14 mouse cellular contexts compared by ENCODE assay signal in genomic region chr19:55217365-55217764, GRCm38 (mm10). TPM values are rescaled to one million over a fixed set of nuclear protein-coding genes. Genes with fewer than 3 reads are reported as not detected.
DNase-seq lines count a peak whose midpoint lies in the region; ATAC-seq lines count a peak whose summit lies in the region.
"Had no signal": no experiment of that assay in that cellular context is flagged by ENCODE, and none has a peak within 500 bp of the region (broad histone marks: within the 10 kb centered on the region; RNA-seq: fewer than 3 reads in every experiment).

No protein-coding gene starts in this region.

- no peak for ATAC-seq in erythroblast, adult 5-6 weeks (replicated peaks; ENCODE audit: low FRiP score, poor library complexity, severe bottlenecking)
- no peak for ATAC-seq in midbrain, embryonic 11.5 days (ENCODE audit: low FRiP score)
- no peak for ATAC-seq in activated CD4-positive, CD25-positive, alpha-beta regulatory T cell, adult 4 months

- no peaks in the 10 kb centered on the region for H3K4me1 ChIP-seq in midbrain, embryonic 11.5 days (ENCODE audit: control insufficient read depth, insufficient read depth, low read length)

- peak; percentile 70 for DNase-seq in left cerebral cortex, adult 11 months (ENCODE audit: low spot score)
- DNase-seq in left cerebral cortex, postnatal 4 days, result no peak
- peak; percentile 21 to 43 for DNase-seq in frontal cortex, postnatal 25 days (ENCODE audit: low spot score in 2 of 2)
- peak; percentile 18 to 30 for DNase-seq in layer of hippocampus, postnatal 25 days (ENCODE audit: extremely low spot score in 1 of 2, low spot score in 1 of 2)
- peak; percentile 74 to 83 for DNase-seq in right cerebral cortex, adult 2 months (ENCODE audit: low spot score in 2 of 2)
- DNase-seq in midbrain, embryonic 11.5 days (ENCODE audit: low spot score, missing footprints), result no peak
- DNase-seq: gastrocnemius, postnatal 14 days; heart, postnatal 14 days had no signal

- H3K9me3 ChIP-seq in midbrain, embryonic 11.5 days (ENCODE audit: control insufficient read depth, low read length), result no peaks in the 10 kb centered on the region
- H3K9me3 ChIP-seq: embryonic facial prominence, embryonic 13.5 days; midbrain, embryonic 10.5 days; neural tube, embryonic 15.5 days; stomach, embryonic 15.5 days had no signal

- no peak overlapping the region for H3K27ac ChIP-seq in midbrain, embryonic 11.5 days (ENCODE audit: low read depth, low read length)
- H3K27ac ChIP-seq: embryonic facial prominence, embryonic 13.5 days; midbrain, embryonic 10.5 days; neural tube, embryonic 15.5 days; stomach, embryonic 15.5 days had no signal

- H3K4me3 ChIP-seq in midbrain, embryonic 11.5 days (ENCODE audit: low read depth, low read length), result no peak overlapping the region

- H3K4me2 ChIP-seq in midbrain, embryonic 11.5 days, result no peak overlapping the region

- H3K9ac ChIP-seq in midbrain, embryonic 11.5 days (ENCODE audit: low read length), result no peak overlapping the region
- H3K9ac ChIP-seq: stomach, embryonic 15.5 days had no signal

- WGBS in midbrain, embryonic 11.5 days, result 86% methylated on average over 9 of the region's 9 CpGs

- H3K27me3 ChIP-seq in midbrain, embryonic 11.5 days (ENCODE audit: control insufficient read depth, insufficient read depth, low read length), result no peaks in the 10 kb centered on the region
- H3K27me3 ChIP-seq: embryonic facial prominence, embryonic 13.5 days; neural tube, embryonic 15.5 days; stomach, embryonic 15.5 days had no signal

- intact Hi-C loops in left cerebral cortex, postnatal 4 days (cut with DNase I), result loop anchor here (5.0 kb wide), 1 partner anchor 90 kb away; no protein-coding TSS in a partner anchor

- H3K36me3 ChIP-seq in midbrain, embryonic 11.5 days (ENCODE audit: control insufficient read depth, insufficient read depth, low read length), result no peaks in the 10 kb centered on the region
- H3K36me3 ChIP-seq: embryonic facial prominence, embryonic 13.5 days; midbrain, embryonic 10.5 days; neural tube, embryonic 15.5 days; stomach, embryonic 15.5 days had no signal

RNA-seq across cellular contexts. Expression of gene Gucy2g, which starts 23.7 kb away (rescaled TPM):
- total RNA-seq in left cerebral cortex, postnatal 4 days (2021), result under 1 TPM; 0.80 to 0.83 TPM
- under 1 TPM; 0.57 to 0.99 TPM for total RNA-seq in layer of hippocampus, postnatal 25 days (2021)
- 0.58 TPM in 1 of 2 replicates, not detected in the other for total RNA-seq in erythroblast, adult 5-6 weeks (2015; ENCODE audit: low replicate concordance)
- total RNA-seq in erythroblast, adult 5-6 weeks (2017; ENCODE audit: low replicate concordance), result not detected in 2 replicates
- not detected in 2 replicates for polyA plus RNA-seq in midbrain, embryonic 11.5 days (2014; fragmentation: Nextera tagmentation; extraction: Ambion mirVana)
- polyA plus RNA-seq in activated CD4-positive, CD25-positive, alpha-beta regulatory T cell, adult 4 months (2017; shearing (Covaris generic)), result not detected
- polyA plus RNA-seq: midbrain, embryonic 10.5 days had no signal

RNA-seq across cellular contexts. Expression of gene Acsl5, which starts 34.4 kb away (rescaled TPM):
- total RNA-seq in left cerebral cortex, postnatal 4 days (2021), result 10 to 100 TPM; 25.2 to 27.3 TPM
- 10 to 100 TPM; 28.7 to 38.4 TPM for total RNA-seq in layer of hippocampus, postnatal 25 days (2021)
- total RNA-seq in erythroblast, adult 5-6 weeks (2015; ENCODE audit: low replicate concordance), result 39.6 and 74.4 TPM in 2 replicates
- total RNA-seq in erythroblast, adult 5-6 weeks (2017; ENCODE audit: low replicate concordance), result 27.5 and 31.5 TPM in 2 replicates
- 17.3 and 18.1 TPM in 2 replicates for polyA plus RNA-seq in midbrain, embryonic 11.5 days (2014; fragmentation: Nextera tagmentation; extraction: Ambion mirVana)
- polyA plus RNA-seq in activated CD4-positive, CD25-positive, alpha-beta regulatory T cell, adult 4 months (2017; shearing (Covaris generic)), result 10 to 100 TPM; 65.4 to 98.0 TPM

RNA-seq across cellular contexts. Expression of gene Tectb, which starts 36.8 kb away (rescaled TPM):
- total RNA-seq in left cerebral cortex, postnatal 4 days (2021), result not detected
- total RNA-seq in layer of hippocampus, postnatal 25 days (2021), result under 1 TPM in 1 of 2 experiments, not detected in 1; 0.25 TPM
- total RNA-seq in erythroblast, adult 5-6 weeks (2015; ENCODE audit: low replicate concordance), result not detected in 2 replicates
- total RNA-seq in erythroblast, adult 5-6 weeks (2017; ENCODE audit: low replicate concordance), result not detected in 2 replicates
- polyA plus RNA-seq in midbrain, embryonic 11.5 days (2014; fragmentation: Nextera tagmentation; extraction: Ambion mirVana), result 0.05 TPM in 1 of 2 replicates, not detected in the other
- not detected for polyA plus RNA-seq in activated CD4-positive, CD25-positive, alpha-beta regulatory T cell, adult 4 months (2017; shearing (Covaris generic))
- polyA plus RNA-seq: embryonic facial prominence, embryonic 13.5 days; midbrain, embryonic 10.5 days; neural tube, embryonic 15.5 days; stomach, embryonic 15.5 days had no signal

Comparison
In these comparisons a context has a peak if more than half of its experiments do, and no peak if none do; other contexts are left out.
1. DNase-seq: peak in left cerebral cortex, adult 11 months (single experiment), frontal cortex, postnatal 25 days (2 of 2), layer of hippocampus, postnatal 25 days (2 of 2) and right cerebral cortex, adult 2 months (2 of 2); none in left cerebral cortex, postnatal 4 days (single experiment) and midbrain, embryonic 11.5 days (single experiment).